Mouse (Mus musculus) C2C12 (cell line): ENCODE data around the gene Lmln.
"Not testable (repeated sequence)": the region's sequence is repeated elsewhere in the genome, so short reads cannot be mapped to it uniquely, and the experiment has no call there.

Source experiments
- CEBPB ChIP-seq: IDR thresholded peaks from one replicate; pipeline ENCODE4 v1.6.1; 2011; ENCODE audit warnings: low read depth, mild to moderate bottlenecking, control low read depth, moderate library complexity
- CTCF ChIP-seq: IDR thresholded peaks from one replicate; pipeline ENCODE4 v1.5.1; 2011; ENCODE audit not compliant: control insufficient read depth, insufficient read depth, insufficient read length
- MAX ChIP-seq: IDR thresholded peaks from one replicate; pipeline ENCODE4 v1.6.1; 2011; ENCODE audit warnings: mild to moderate bottlenecking, control low read depth
- MYOD1 ChIP-seq: IDR thresholded peaks from one replicate; pipeline ENCODE4 v1.6.1; 2011; ENCODE audit warnings: low read depth; ENCODE audit not compliant: control insufficient read depth, insufficient read length
- MYOG ChIP-seq: IDR thresholded peaks from one replicate; pipeline ENCODE4 v1.6.1; 2011; ENCODE audit not compliant: control insufficient read depth, insufficient read length; ENCODE audit errors: extremely low read depth

- not testable (repeated sequence) for TF ChIP-seq CTCF, MAX, MYOD1, MYOG, CEBPB
These were observed 3.7 kb upstream of the Lmln start for GRCm38 (mm10) chr16:33058656-33059055.
